Mouse (Mus musculus): ENCODE data around the gene Ptgfrn. TPM values are rescaled to one million over a fixed set of nuclear protein-coding genes. Genes with fewer than 3 reads are reported as not detected.

Gene Ptgfrn
- polyA plus RNA-seq, 1 experiment: 1.0 TPM

- Histone ChIP-seq H3K36me3 (ENCODE audit: control insufficient read depth, insufficient read depth, low read length) (no peaks in the 10 kb centered on the region), H3K27ac (ENCODE audit: control insufficient read depth, insufficient read depth, low read depth, low read length) (no peak overlapping the region), H3K4me1 (ENCODE audit: control insufficient read depth, insufficient read depth, low read length) (no peaks in the 10 kb centered on the region), H3K27me3 (ENCODE audit: control insufficient read depth, insufficient read depth, low read length) (no peaks in the 10 kb centered on the region), H3K4me3 (ENCODE audit: control insufficient read depth, low read depth, low read length) (no peak overlapping the region)
- TF ChIP-seq POLR2A (IDR thresholded peaks at IDR 0.05; ENCODE audit: control insufficient read depth, low read depth, low read length) (no peak), CTCF (IDR thresholded peaks at IDR 0.05; ENCODE audit: control insufficient read depth, insufficient read depth, insufficient replicate concordance, low read depth, low read length) (no peak)
Measured at GRCm38 (mm10) chr3:101055216-101055615, 54.9 kb downstream of the Ptgfrn start.

- Histone ChIP-seq H3K27ac (ENCODE audit: control insufficient read depth, insufficient read depth, low read depth, low read length) (no peak overlapping the region), H3K36me3 (ENCODE audit: control insufficient read depth, insufficient read depth, low read length) (no peaks in the 10 kb centered on the region), H3K4me3 (ENCODE audit: control insufficient read depth, low read depth, low read length) (no peak overlapping the region), H3K4me1 (ENCODE audit: control insufficient read depth, insufficient read depth, low read length) (no peaks in the 10 kb centered on the region; the same call in 1 of the 2 replicates), H3K27me3 (ENCODE audit: control insufficient read depth, insufficient read depth, low read length) (no peaks in the 10 kb centered on the region)
- no peak for TF ChIP-seq POLR2A (IDR thresholded peaks at IDR 0.05; ENCODE audit: control insufficient read depth, low read depth, low read length)
- TF ChIP-seq CTCF (IDR thresholded peaks at IDR 0.05; ENCODE audit: control insufficient read depth, insufficient read depth, insufficient replicate concordance, low read depth, low read length): no peak
Measured at GRCm38 (mm10) chr3:101051601-101052000, 58.5 kb downstream of the Ptgfrn start.

- no peaks in the 10 kb centered on the region for H3K36me3 ChIP-seq (ENCODE audit: control insufficient read depth, insufficient read depth, low read length)
- no peaks in the 10 kb centered on the region; the same call in 1 of the 2 replicates for H3K4me1 ChIP-seq (ENCODE audit: control insufficient read depth, insufficient read depth, low read length)
- no peak overlapping the region for H3K27ac ChIP-seq (ENCODE audit: control insufficient read depth, insufficient read depth, low read depth, low read length)
- TF ChIP-seq CTCF (IDR thresholded peaks at IDR 0.05; ENCODE audit: control insufficient read depth, insufficient read depth, insufficient replicate concordance, low read depth, low read length) (no peak), POLR2A (IDR thresholded peaks at IDR 0.05; ENCODE audit: control insufficient read depth, low read depth, low read length) (no peak)
- no peaks in the 10 kb centered on the region for H3K27me3 ChIP-seq (ENCODE audit: control insufficient read depth, insufficient read depth, low read length)
- H3K4me3 ChIP-seq (ENCODE audit: control insufficient read depth, low read depth, low read length): no peak overlapping the region
Measured at GRCm38 (mm10) chr3:101049997-101050396, 60.1 kb downstream of the Ptgfrn start.

GRCm38 (mm10) chr3:101048781-101049180 lies 61.3 kb downstream of the Ptgfrn start:
- H3K27me3 ChIP-seq (ENCODE audit: control insufficient read depth, insufficient read depth, low read length): no peaks in the 10 kb centered on the region
- H3K36me3 ChIP-seq (ENCODE audit: control insufficient read depth, insufficient read depth, low read length): no peaks in the 10 kb centered on the region
- H3K27ac ChIP-seq (ENCODE audit: control insufficient read depth, insufficient read depth, low read depth, low read length): no peak overlapping the region
- no peaks in the 10 kb centered on the region; the same call in 1 of the 2 replicates for H3K4me1 ChIP-seq (ENCODE audit: control insufficient read depth, insufficient read depth, low read length)
- no peak for TF ChIP-seq CTCF (IDR thresholded peaks at IDR 0.05; ENCODE audit: control insufficient read depth, insufficient read depth, insufficient replicate concordance, low read depth, low read length)
- no peak for TF ChIP-seq POLR2A (IDR thresholded peaks at IDR 0.05; ENCODE audit: control insufficient read depth, low read depth, low read length)
- no peak overlapping the region for H3K4me3 ChIP-seq (ENCODE audit: control insufficient read depth, low read depth, low read length)

GRCm38 (mm10) chr3:101047586-101048275 lies 62.3 kb downstream of the Ptgfrn start:
- TF ChIP-seq CTCF (IDR thresholded peaks at IDR 0.05; ENCODE audit: control insufficient read depth, insufficient read depth, insufficient replicate concordance, low read depth, low read length) (no peak), POLR2A (IDR thresholded peaks at IDR 0.05; ENCODE audit: control insufficient read depth, low read depth, low read length) (no peak)
- H3K27ac ChIP-seq (ENCODE audit: control insufficient read depth, insufficient read depth, low read depth, low read length): no peak overlapping the region
- H3K36me3 ChIP-seq (ENCODE audit: control insufficient read depth, insufficient read depth, low read length): no peaks in the 10 kb centered on the region

GRCm38 (mm10) chr3:101045431-101045830 lies 64.6 kb downstream of the Ptgfrn start:
- no peaks in the 10 kb centered on the region for H3K36me3 ChIP-seq (ENCODE audit: control insufficient read depth, insufficient read depth, low read length)
- H3K27me3 ChIP-seq (ENCODE audit: control insufficient read depth, insufficient read depth, low read length): no peaks in the 10 kb centered on the region
- no peak overlapping the region for H3K27ac ChIP-seq (ENCODE audit: control insufficient read depth, insufficient read depth, low read depth, low read length)
- TF ChIP-seq POLR2A (IDR thresholded peaks at IDR 0.05; ENCODE audit: control insufficient read depth, low read depth, low read length): no peak
- no peaks in the 10 kb centered on the region; the same call in 1 of the 2 replicates for H3K4me1 ChIP-seq (ENCODE audit: control insufficient read depth, insufficient read depth, low read length)
- no peak overlapping the region for H3K4me3 ChIP-seq (ENCODE audit: control insufficient read depth, low read depth, low read length)

More at GRCm38 (mm10) chr3:101047586-101048275, 62.3 kb downstream of the Ptgfrn start:
- H3K27me3 ChIP-seq (ENCODE audit: control insufficient read depth, insufficient read depth, low read length): no peaks in the 10 kb centered on the region
- H3K4me3 ChIP-seq (ENCODE audit: control insufficient read depth, low read depth, low read length): no peak overlapping the region
- no peaks in the 10 kb centered on the region; the same call in 1 of the 2 replicates for H3K4me1 ChIP-seq (ENCODE audit: control insufficient read depth, insufficient read depth, low read length)

GRCm38 (mm10) chr3:101044686-101045085 lies 65.4 kb downstream of the Ptgfrn start:
- no peak for TF ChIP-seq CTCF (IDR thresholded peaks at IDR 0.05; ENCODE audit: control insufficient read depth, insufficient read depth, insufficient replicate concordance, low read depth, low read length)
- TF ChIP-seq POLR2A (IDR thresholded peaks at IDR 0.05; ENCODE audit: control insufficient read depth, low read depth, low read length): no peak
- no peak overlapping the region for H3K27ac ChIP-seq (ENCODE audit: control insufficient read depth, insufficient read depth, low read depth, low read length)
- H3K4me1 ChIP-seq (ENCODE audit: control insufficient read depth, insufficient read depth, low read length): no peaks in the 10 kb centered on the region; the same call in 1 of the 2 replicates
- no peaks in the 10 kb centered on the region for H3K27me3 ChIP-seq (ENCODE audit: control insufficient read depth, insufficient read depth, low read length)
- no peak overlapping the region for H3K4me3 ChIP-seq (ENCODE audit: control insufficient read depth, low read depth, low read length)
- H3K36me3 ChIP-seq (ENCODE audit: control insufficient read depth, insufficient read depth, low read length): no peaks in the 10 kb centered on the region

Measured in testis, adult 2 months (tissue).